Mouse (Mus musculus) yolk sac, embryonic 10.5 days (tissue): ENCODE data around the gene Ddx42.

Experiments used
- DNase-seq: peaks from one replicate; pipeline ENCODE4 v3.0.0-alpha.2; 2017; ENCODE audit warnings: low spot score

Gene Ddx42

DNA sequence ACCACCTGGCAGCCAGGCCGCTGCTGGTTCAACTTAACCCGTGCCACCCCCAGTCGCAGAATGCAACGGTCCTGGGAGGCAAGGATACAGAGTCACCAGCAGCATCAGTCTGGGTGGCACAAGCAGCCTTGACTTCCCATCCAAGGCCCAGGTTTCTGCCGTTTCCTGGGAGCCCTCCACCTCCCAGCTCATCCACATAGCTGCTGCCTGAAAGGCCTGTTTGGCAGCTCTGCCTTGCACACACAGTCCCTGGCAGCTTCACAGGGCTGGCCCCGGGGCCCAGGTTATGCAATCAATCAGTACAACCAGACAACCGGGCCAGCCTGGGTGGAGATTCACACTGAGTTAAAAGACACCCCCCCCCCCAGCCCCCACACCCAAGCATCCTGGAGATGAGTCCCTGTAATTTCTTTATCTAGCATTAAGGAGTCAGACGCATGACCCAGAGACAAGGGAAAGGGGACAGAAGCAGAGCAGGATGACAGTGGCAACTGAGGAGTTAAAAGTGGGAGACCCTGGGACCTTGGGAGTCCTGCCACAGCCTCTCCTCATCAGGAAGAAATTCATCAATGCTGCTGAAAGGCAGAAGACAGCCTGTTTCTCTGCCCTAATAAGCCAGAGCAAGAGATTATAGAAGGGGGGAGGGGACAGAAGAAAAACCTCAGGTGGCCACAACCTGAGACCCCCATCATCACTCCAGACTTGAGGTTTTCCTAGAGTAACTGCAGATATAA is 51.8 kb downstream of the Ddx42 start:
- DNase-seq, result peak; percentile 53

DNA sequence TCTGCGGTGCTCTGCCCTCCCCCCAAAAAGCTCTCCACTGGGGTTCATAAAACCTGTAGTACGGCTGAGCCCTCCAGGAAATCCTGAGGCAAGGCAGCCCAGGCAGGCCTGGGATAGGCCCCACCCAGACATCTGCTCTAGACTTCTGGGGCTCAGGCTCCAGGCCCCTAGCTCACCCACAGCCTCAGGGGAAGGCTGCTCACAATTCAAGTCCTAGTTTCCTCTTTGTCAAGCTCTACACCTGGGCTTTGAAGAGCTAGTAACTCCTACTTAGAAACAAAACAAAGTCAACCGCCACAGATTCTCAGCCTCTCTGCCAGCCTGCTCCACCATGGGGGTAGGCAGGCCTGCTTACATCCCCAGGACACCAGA is 52.3 kb downstream of the Ddx42 start:
- peak; percentile 17 for DNase-seq

DNA sequence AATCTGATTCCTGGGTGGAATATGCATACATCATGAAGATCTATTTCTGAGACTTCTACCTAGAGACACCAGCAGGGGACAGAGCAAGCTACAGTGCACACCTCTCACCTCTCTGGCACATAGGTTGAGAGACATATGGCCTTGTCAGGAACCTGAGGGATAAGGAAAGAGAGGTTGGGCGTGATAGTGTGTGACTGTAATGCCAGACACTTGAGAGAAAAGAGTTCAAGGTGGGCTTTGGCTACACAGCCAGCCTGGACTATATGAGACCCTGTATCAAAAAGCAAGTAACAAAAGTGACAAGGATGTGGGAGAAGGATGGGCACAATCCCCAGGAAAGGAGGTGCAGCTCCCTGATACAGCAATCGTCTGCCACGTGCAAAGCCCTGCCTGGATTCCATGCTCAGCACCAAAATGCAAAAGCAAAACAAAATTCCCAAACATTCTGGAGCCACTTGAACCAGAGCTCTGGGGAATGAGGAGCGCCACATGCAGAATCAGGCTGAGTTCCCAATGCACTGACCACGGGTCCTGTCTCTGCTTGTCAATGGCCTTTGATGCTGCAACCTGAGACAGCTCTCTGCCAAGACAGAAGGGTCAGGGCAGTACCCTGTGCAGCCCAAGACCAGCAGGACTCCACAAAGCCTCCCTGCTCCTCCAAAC is 54.5 kb downstream of the Ddx42 start:
- DNase-seq, result no peak

DNA sequence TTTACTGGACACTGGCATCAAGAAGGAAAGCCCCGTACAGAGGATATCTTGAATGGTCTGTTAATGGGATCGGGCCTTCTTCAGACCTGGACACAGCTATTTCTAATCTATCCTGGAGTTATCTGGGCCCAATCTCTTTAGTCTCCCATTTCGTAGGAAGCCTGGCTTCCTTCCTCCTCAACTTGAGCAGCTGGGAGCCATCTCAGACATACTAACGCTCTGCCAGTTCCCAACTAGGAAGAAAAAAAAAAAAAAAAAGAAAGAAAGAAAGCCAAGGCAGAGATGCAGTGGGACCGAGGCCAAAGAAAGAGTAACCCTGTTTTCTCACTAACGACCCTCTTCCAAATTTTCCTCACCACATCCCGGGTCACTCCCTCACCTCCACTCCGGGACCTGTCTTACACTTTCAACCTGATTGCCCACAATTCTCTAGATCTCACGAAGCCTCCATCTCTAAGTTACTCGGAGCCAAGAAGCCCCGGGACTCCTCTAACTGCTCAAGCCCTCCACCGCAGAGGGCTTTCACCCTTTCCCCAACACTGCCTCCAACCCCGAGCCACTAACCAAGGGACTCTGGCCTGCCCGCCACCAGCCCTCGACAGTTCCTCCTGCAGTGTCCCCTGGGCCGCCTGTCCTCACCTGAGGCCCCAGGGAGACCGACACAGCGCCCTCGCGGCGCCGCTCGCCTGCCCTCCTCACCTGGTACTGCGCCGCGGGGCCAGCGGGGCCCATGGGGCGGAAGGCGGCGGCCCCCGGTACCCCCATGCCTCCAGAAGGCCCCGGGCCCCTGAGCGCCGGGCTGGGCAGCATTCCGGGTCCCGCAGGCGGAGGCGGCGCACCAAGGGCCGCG is 55.3 kb downstream of the Ddx42 start:
- DNase-seq, result no peak

DNA sequence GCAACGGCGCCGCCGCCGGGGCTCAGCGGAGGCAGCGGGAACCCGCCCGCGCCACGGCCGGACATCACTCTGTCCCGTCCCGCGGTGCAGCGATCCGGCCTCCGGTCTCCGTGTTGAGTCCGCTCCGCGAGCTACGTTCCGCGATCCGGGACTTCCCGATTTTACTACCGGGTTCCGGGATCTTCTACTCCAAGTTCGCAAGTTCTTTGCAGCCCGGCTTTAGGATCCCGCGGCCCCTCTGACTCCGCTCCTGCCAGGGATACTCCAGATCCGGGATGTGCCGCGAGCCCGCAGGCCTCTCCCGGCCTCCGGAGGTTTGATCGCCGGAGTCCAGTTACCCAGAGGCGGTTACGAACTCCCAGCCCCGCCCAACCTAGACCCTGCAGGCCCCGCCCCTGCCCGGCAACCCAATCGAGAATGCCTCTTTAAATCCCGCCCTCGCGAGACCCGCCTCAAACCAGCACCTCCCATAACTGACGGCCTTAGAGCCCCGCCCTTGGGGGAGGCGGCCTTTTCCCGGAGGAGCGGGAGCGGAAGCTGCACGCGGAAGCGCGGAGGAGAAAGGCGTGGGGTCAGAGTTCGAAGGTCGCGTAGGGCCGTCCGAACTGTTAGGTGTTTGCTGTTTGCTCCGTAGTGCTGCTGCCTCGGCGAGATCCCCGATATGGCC is 56.1 kb downstream of the Ddx42 start, which contains the start of gene Smarcd2:
Gene Smarcd2 (minus strand): TSS at position 329 of the 667 bp plus-strand sequence.
- peak; percentile 100 for DNase-seq

DNA sequence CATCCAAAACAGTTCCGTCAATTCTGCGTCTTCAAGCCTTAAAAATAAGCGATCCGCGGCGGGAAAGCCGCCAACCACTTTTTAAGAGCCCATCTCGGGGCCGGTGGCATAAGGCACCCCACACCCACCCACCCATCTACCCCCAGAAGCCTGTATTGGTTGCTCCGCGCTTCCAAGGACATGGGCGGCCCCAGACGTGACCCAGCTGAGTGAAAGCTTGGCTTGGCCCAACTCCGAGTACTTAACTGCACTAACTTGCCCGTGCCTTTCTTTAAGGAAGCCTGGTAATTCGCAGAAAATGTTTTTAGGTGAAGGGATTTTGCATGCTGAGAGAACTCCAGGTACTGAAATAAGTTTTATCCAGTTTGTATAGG is 56.6 kb downstream of the Ddx42 start:
- DNase-seq, result no peak

DNA sequence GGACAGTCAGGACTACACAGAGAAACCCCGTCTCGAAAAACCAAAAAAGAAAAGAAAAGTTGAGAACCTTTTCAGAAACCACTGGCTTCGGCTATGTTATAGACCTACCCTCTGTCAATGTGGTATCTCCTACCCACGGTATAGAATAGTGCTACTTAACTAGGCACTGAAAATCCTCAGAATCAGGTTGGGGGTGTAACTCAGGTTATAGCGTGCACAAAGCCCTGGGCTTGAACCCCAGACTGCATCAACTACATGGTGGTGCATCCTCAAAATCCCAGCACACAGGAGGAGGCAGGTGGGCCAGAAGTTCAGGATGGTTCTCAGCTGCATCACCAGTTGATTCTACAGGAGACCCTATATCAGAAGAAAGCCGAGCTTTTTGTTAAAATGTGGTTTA is 57.1 kb downstream of the Ddx42 start:
- DNase-seq, result no peak

DNA sequence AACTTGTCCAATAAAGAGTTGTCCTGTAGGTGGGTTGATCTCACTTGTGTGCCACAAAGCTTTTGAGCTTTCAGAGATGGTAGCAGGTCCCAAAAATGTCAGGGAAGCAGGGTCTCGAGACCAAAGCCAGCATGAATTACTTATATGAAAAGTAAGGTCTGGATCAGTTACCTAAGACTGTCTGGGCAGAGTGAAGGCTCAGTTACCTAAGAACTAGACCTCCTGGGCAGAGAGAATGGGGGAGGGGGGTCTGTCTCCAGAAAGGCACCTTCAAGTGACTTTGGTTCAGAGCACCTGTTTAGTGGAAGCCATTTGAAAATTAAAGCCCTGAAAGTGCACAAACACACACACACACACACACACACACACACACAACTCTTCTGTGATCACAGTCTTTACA is 57.6 kb downstream of the Ddx42 start:
- DNase-seq, result no peak

DNA sequence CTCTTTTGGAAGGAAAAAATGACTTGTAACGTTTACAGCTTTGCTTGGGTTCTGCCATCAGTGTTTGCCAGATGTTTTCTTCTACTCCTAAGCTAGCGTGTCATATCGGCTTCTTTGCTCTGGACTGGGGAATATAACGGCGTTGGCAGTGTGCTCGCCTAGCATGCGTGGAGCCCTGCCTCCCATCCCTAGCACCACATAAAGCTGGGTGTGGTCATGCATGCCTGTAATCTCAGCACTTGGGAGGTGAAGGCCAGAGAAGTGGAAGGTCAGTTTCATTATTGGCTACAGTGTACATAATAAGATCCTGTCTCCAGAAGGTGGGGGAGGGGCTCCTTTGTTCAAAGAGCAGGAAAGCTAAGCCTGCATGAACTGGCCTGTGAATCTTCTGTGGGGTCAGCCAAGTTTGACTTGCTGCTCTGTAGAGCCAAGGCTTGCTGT is 58.3 kb downstream of the Ddx42 start:
- DNase-seq, result peak; percentile 46

DNA sequence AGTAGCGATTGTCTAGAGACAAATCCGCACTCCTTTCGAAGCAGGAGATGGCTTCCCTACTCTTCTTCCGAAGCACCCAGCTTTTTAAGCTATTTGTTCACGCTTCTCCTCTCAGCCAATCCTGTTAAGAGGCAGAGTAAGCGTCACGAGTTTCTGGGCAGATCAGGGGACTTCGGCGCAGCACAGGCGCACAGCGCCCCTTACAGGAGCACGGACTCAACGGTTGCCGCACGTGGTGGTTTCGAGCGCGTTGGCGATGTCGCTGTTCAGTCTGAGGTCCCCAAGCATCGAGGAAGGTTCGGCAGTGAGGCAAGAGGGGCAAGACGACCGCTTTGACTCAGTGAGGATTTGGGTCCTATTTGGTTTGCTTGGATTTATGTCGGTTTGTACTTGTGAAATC is 59.7 kb downstream of the Ddx42 start, which contains the start of gene Tcam1:
Gene Tcam1 (plus strand): TSS at position 219 of the 400 bp plus-strand sequence.
- peak; percentile 89 for DNase-seq

DNA sequence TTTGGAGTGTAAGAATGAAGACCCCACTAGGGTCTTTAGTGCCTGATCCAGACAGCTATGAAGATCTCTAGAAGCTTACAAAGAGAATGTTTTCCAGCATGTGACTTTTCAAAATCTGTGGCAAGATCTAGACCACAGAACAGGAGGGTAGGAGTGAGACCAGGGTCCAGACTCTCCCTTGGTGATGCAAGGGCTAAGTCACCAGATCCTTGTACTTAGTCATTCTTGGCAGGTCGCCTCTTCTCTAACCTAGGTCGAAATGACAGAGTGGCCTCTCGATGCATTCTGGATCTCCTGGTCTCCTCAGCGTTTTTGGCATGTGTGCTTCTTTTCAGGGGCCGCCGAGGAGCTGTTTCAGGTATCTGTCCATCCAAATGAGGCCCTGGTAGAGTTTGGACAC is 65.7 kb downstream of the Ddx42 start:
- DNase-seq, result no peak

DNA sequence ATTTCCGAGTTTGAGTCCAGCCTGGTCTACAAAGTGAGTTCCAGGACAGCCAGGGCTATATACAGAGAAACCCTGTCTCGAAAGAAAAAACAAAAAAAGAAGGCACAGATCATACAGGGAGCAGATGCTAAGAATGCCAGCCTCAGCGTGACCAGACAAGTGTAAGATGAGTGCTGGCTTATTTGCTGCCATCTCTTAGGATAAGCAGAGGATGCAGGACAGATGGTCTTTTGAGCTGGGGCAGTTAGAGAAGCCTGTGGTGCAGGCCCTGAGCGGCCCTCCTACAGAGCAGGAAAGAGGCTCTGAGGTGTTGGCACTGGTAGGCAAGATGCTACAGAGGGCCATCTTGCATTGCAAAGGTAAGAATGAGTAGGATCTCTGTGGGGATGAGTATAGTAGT is 66.6 kb downstream of the Ddx42 start:
- DNase-seq, result no peak

DNA sequence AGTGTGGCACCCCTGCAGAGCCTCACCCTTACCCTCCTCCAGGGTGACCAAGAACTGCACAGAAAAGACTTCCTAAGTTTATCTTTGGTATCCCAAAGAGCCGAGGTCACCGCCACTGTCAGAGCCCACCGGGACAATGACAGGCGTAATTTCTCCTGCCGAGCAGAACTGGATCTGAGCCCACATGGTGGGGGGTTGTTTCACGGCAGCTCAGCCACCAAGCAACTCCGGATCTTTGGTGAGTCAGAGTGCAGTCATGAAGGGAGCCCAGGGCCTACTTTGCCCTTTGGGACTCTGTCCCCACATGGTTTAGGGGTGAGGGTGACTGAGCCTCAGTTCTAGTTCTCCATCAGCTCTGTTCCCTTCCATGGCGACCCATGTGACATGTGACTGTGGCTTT is 67.4 kb downstream of the Ddx42 start:
- DNase-seq, result no peak

DNA sequence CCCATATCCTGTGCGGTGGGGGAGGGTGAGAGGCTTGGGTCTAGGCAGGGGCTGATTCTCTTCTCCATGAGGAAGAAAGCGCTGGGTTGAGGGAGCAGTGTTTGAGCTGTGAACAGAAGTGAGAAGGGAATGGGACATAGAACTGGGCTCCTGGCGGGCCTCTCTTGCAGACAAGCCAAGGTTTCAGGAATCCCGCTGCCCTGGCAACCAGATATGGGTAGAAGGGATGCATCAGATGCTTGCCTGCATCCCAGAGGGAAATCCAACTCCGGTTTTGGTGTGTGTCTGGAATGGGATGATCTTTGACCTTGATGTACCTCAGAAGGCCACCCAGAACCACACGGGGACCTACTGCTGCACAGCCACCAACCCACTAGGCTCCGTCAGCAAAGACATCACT is 69.5 kb downstream of the Ddx42 start:
- DNase-seq, result no peak

DNA sequence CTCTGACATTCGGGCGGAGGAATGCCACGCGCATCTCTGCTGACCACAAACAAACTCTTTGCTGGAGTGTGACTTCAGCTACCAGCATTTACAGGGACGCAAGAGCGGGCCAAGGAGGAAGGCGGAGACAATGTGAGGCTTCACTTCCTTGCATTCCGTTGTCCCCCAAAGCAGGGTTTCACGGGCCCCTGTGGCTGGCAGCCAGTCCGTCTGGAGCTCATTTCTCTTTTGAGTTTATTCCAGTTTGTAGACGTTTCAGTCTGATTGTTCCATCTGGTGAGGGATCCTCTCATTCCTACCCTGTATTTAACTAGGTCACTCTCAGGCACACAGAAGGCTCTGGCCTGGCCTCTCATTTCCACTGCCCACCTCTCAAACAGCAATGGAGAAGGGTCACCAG is 70.3 kb downstream of the Ddx42 start:
- DNase-seq, result no peak

DNA sequence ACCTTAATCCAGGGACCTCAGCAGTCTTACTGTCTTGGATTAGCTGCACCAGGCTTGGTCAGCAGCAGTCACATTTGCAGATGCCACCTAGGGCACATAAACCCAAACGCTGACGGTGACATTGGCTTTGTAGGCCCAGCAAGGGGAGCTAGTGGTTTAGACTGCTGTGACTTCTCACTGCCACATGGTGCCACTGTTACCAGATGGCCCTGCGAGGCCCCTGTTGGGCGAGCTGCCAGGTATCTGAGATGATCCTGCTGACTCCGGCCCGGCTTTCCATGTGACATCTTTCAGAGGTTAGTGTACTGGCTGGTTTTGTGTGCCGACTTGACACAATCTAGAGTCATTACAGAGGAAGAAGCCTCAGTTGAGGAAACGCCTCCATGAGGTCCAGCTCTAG is 72.6 kb downstream of the Ddx42 start:
- DNase-seq, result no peak

DNA sequence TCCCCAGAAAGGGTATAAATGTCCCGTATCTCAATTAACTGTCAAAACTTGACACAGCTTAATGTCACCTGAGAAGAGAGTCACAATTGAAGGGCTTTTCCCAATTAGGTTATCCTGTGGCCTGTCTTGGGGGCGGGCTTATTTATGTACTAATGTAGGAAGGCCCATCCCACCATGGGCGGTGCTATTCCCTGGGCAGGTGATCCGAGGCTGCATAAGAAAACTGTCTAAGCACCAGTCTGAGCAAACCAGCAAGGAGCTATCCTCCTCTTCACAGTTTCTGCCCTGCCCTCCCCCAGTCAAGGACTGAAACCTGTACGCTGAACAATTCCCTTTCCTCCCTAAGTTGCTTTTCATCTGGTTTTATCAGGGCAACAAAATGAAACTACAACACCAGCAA is 73.7 kb downstream of the Ddx42 start:
- DNase-seq, result no peak

DNA sequence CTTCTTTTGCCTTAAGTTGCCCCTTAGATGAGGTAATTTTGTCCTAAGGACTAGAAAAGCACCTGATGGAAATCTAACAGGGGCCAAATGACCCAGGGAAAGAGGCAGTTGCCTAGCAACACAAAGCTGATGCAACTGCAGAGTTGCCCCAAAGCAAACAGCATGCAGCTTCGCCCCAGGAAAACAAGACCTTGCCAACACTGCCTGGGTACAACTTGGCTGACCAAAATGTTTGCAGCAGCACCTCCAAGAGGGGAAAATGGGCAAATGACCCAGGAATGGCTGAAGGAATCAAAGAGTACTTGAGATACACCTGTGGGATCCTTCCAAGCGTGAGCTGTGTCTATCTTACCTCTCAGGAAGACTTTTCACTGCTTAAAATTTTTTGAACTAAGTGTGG is 75.1 kb downstream of the Ddx42 start:
- no peak for DNase-seq
